Mouse (Mus musculus) cerebellum, adult 2 months (tissue): Measurements from ENCODE around the gene Fam71e1.

Source experiments
- CTCF ChIP-seq: fragments of 200-500 bp; IDR thresholded peaks from 2 replicates; pipeline ENCODE4 v1.5.1; 2011; ENCODE audit warnings: low read depth, mild to moderate bottlenecking, control low read depth, low read length, moderate library complexity, borderline replicate concordance; ENCODE audit not compliant: insufficient read depth
- POLR2A ChIP-seq: fragments of 200-500 bp; IDR thresholded peaks from 2 replicates; pipeline ENCODE4 v1.6.1; 2011; ENCODE audit warnings: low read length, control low read depth, borderline replicate concordance; ENCODE audit not compliant: insufficient read depth

GRCm38 (mm10) chr7:44490281-44490680, 6.1 kb upstream of the Fam71e1 start:
- no peak for TF ChIP-seq POLR2A
- TF ChIP-seq CTCF: no peak
